Mouse (Mus musculus) heart, adult 2 months (tissue): ENCODE measurements around the gene Rps6kb2.

ENCODE experiments used
- CTCF ChIP-seq: fragments of 200-600 bp; IDR thresholded peaks from 2 replicates; pipeline ENCODE4 v1.8.1; 2022; ENCODE audit warnings: antibody characterized with exemption, mild to moderate bottlenecking, moderate library complexity
- POLR2A ChIP-seq: fragments of 200-500 bp; IDR thresholded peaks from 2 replicates; pipeline ENCODE4 v1.6.1; 2011; ENCODE audit warnings: mild to moderate bottlenecking, low read depth, low read length, control low read depth; ENCODE audit not compliant: insufficient read depth

GRCm38 (mm10) chr19:4113806-4114230 lies 49.3 kb downstream of the Rps6kb2 start:
- no peak for TF ChIP-seq POLR2A
- no peak for TF ChIP-seq CTCF
